Mouse (Mus musculus): Measurements from ENCODE around the gene Entpd2. TPM values are rescaled to one million over a fixed set of nuclear protein-coding genes. Genes with fewer than 3 reads are reported as not detected.

Gene Entpd2
- polyA plus RNA-seq, 1 experiment: not detected

- H3K36me3 ChIP-seq (ENCODE audit: control insufficient read depth): peaks cover 55% of the 10 kb centered on the region
- H3K9me3 ChIP-seq (ENCODE audit: control insufficient read depth, low read length): no peaks in the 10 kb centered on the region
- H3K27me3 ChIP-seq (ENCODE audit: control insufficient read depth): no peaks in the 10 kb centered on the region
- H3K4me1 ChIP-seq (ENCODE audit: control insufficient read depth): peaks cover 52% of the 10 kb centered on the region
- no peak overlapping the region for H3K4me3 ChIP-seq (replicated peaks)
- TF ChIP-seq TAL1 (IDR thresholded peaks at IDR 0.05; ENCODE audit: low read length): no peak
- TF ChIP-seq GATA1 (IDR thresholded peaks at IDR 0.05; ENCODE audit: low read length): no peak
Measured at GRCm38 (mm10) chr2:25376589-25376988, 19.1 kb upstream of the Entpd2 start.

DNA sequence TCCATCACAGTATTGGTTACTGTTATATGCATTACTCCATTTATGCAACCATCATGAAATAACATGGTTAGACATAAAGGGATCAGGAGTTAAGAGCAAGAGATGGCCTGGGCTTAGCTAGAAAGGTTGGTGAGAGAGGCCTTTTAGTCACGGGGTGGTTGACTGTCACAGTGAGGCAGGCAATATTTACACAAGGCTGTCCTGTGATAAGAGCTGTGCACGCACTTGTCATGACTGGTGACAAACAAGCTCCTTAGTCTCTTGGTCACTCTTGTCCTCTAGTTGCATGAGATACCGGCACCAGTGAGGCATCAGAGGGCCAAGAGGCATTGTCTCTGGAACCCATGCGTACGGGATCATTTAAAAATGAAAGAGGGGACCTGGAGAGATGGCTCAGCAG is 11.2 kb upstream of the Entpd2 start:
- H3K4me3 ChIP-seq (replicated peaks): no peak overlapping the region
- H3K4me1 ChIP-seq (ENCODE audit: control insufficient read depth): no peaks in the 10 kb centered on the region
- no peaks in the 10 kb centered on the region for H3K36me3 ChIP-seq (ENCODE audit: control insufficient read depth)
- peaks cover 7% of the 10 kb centered on the region for H3K27me3 ChIP-seq (ENCODE audit: control insufficient read depth)
- TF ChIP-seq GATA1 (IDR thresholded peaks at IDR 0.05; ENCODE audit: low read length): no peak
- no peak for TF ChIP-seq TAL1 (IDR thresholded peaks at IDR 0.05; ENCODE audit: low read length)
- no peaks in the 10 kb centered on the region for H3K9me3 ChIP-seq (ENCODE audit: control insufficient read depth, low read length)

- Histone ChIP-seq H3K36me3 (ENCODE audit: control insufficient read depth) (no peaks in the 10 kb centered on the region), H3K4me1 (ENCODE audit: control insufficient read depth) (peaks cover 10% of the 10 kb centered on the region), H3K9me3 (ENCODE audit: control insufficient read depth, low read length) (no peaks in the 10 kb centered on the region), H3K4me3 (replicated peaks) (no peak overlapping the region), H3K27me3 (ENCODE audit: control insufficient read depth) (peaks cover 28% of the 10 kb centered on the region)
- TF ChIP-seq GATA1 (IDR thresholded peaks at IDR 0.05; ENCODE audit: low read length) (no peak), TAL1 (IDR thresholded peaks at IDR 0.05; ENCODE audit: low read length) (no peak)
Measured at GRCm38 (mm10) chr2:25391266-25391665, 4.4 kb upstream of the Entpd2 start.

GRCm38 (mm10) chr2:25394281-25395221 is 1.1 kb upstream of the Entpd2 start:
- Histone ChIP-seq H3K4me1 (ENCODE audit: control insufficient read depth) (peaks cover 11% of the 10 kb centered on the region), H3K36me3 (ENCODE audit: control insufficient read depth) (no peaks in the 10 kb centered on the region), H3K4me3 (replicated peaks) (no peak overlapping the region), H3K9me3 (ENCODE audit: control insufficient read depth, low read length) (no peaks in the 10 kb centered on the region), H3K27me3 (ENCODE audit: control insufficient read depth) (peaks cover 56% of the 10 kb centered on the region)
- no peak for TF ChIP-seq GATA1 (IDR thresholded peaks at IDR 0.05; ENCODE audit: low read length)
- TF ChIP-seq TAL1 (IDR thresholded peaks at IDR 0.05; ENCODE audit: low read length): no peak

- no peak overlapping the region for H3K4me3 ChIP-seq (replicated peaks)
- peaks cover 14% of the 10 kb centered on the region for H3K4me1 ChIP-seq (ENCODE audit: control insufficient read depth)
- H3K36me3 ChIP-seq (ENCODE audit: control insufficient read depth): no peaks in the 10 kb centered on the region
- H3K9me3 ChIP-seq (ENCODE audit: control insufficient read depth, low read length): no peaks in the 10 kb centered on the region
- TF ChIP-seq TAL1 (IDR thresholded peaks at IDR 0.05; ENCODE audit: low read length) (no peak), GATA1 (IDR thresholded peaks at IDR 0.05; ENCODE audit: low read length) (no peak)
- peaks cover 75% of the 10 kb centered on the region for H3K27me3 ChIP-seq (ENCODE audit: control insufficient read depth)
Measured at GRCm38 (mm10) chr2:25396597-25396983, 916 bp downstream of the Entpd2 start.

DNA sequence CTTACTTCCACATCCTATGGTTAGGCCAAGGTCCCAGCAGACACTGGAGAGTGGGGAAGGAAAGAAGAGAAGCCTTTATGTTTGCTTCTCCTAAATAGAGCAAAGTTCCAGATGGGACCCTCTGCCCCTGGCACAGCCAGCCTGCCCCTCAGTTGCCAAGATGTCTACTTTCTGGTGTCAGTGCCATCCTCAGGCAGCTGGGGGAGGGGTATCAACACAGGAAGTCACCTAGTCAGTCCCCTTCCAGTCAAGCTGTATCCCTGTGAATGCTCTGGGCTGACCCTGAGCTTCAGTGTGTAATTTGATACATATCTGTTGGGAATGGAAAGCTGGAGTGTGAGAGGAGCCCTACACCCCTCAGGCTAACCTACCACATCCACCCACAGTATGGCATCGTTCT is 1.3 kb downstream of the Entpd2 start:
- Histone ChIP-seq H3K9me3 (ENCODE audit: control insufficient read depth, low read length) (no peaks in the 10 kb centered on the region), H3K27me3 (ENCODE audit: control insufficient read depth) (peaks cover 79% of the 10 kb centered on the region), H3K4me1 (ENCODE audit: control insufficient read depth) (peaks cover 14% of the 10 kb centered on the region), H3K36me3 (ENCODE audit: control insufficient read depth) (no peaks in the 10 kb centered on the region), H3K4me3 (replicated peaks) (no peak overlapping the region)
- no peak for TF ChIP-seq TAL1 (IDR thresholded peaks at IDR 0.05; ENCODE audit: low read length)
- TF ChIP-seq GATA1 (IDR thresholded peaks at IDR 0.05; ENCODE audit: low read length): no peak

- H3K4me3 ChIP-seq (replicated peaks): no peak overlapping the region
- H3K36me3 ChIP-seq (ENCODE audit: control insufficient read depth): no peaks in the 10 kb centered on the region
- H3K9me3 ChIP-seq (ENCODE audit: control insufficient read depth, low read length): no peaks in the 10 kb centered on the region
- TF ChIP-seq TAL1 (IDR thresholded peaks at IDR 0.05; ENCODE audit: low read length) (no peak), GATA1 (IDR thresholded peaks at IDR 0.05; ENCODE audit: low read length) (no peak)
- peaks cover 18% of the 10 kb centered on the region for H3K4me1 ChIP-seq (ENCODE audit: control insufficient read depth)
- peaks cover 90% of the 10 kb centered on the region for H3K27me3 ChIP-seq (ENCODE audit: control insufficient read depth)
Measured at GRCm38 (mm10) chr2:25398065-25398464, 2.4 kb downstream of the Entpd2 start.

DNA sequence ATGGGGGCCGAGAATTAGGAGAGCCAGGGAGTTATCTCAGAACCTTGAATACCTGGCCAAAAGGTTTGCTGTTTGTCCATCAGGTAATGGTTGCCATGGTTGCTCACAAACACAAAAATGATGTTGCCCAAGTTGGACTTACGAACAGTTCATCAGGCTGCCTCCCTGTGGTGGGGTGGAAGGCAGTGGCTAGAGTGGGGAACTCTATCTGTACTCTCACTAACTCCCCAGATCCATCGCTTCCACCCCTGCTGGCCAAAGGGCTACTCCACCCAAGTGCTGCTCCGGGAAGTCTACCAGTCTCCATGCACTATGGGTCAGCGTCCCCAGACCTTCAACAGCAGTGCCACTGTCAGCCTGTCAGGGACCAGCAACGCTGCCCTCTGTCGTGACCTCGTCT is 3.4 kb downstream of the Entpd2 start, which contains the start of gene Npdc1:
Gene Npdc1, plus strand, starts transcription at position 301 of the 400 bp plus-strand sequence.
- H3K27me3 ChIP-seq (ENCODE audit: control insufficient read depth): peaks cover 98% of the 10 kb centered on the region
- no peaks in the 10 kb centered on the region for H3K9me3 ChIP-seq (ENCODE audit: control insufficient read depth, low read length)
- H3K36me3 ChIP-seq (ENCODE audit: control insufficient read depth): no peaks in the 10 kb centered on the region
- H3K4me3 ChIP-seq (replicated peaks): no peak within 1 kb of the TSS
- TF ChIP-seq GATA1 (IDR thresholded peaks at IDR 0.05; ENCODE audit: low read length) (no peak), TAL1 (IDR thresholded peaks at IDR 0.05; ENCODE audit: low read length) (no peak)
- peaks cover 18% of the 10 kb centered on the region for H3K4me1 ChIP-seq (ENCODE audit: control insufficient read depth)

DNA sequence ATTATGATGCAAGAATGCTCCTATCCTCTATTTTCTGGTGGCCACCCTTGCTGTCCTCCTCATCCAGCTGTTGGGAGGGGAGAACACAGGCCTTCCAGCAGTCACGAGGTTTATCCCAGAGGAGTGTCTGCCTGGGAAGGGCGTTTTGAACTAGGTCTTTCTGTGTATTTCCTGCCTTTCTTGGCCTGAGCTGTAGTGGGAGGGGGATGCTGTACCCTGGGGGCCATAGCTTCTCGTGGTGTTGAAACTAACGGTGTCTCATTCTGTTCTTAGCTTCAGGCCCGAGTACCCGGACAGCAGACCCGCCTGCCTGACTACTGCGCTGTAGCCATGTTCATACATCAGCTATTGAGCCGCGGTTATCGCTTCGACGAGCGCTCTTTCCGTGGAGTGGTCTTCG is 4.6 kb downstream of the Entpd2 start:
- Histone ChIP-seq H3K4me3 (replicated peaks) (no peak overlapping the region), H3K27me3 (ENCODE audit: control insufficient read depth) (peaks cover 95% of the 10 kb centered on the region), H3K36me3 (ENCODE audit: control insufficient read depth) (no peaks in the 10 kb centered on the region), H3K4me1 (ENCODE audit: control insufficient read depth) (peaks cover 18% of the 10 kb centered on the region), H3K9me3 (ENCODE audit: control insufficient read depth, low read length) (no peaks in the 10 kb centered on the region)
- no peak for TF ChIP-seq TAL1 (IDR thresholded peaks at IDR 0.05; ENCODE audit: low read length)
- no peak for TF ChIP-seq GATA1 (IDR thresholded peaks at IDR 0.05; ENCODE audit: low read length)

Measured in erythroblast, embryonic 14.5 days (primary cell).